Mouse (Mus musculus) C2C12 (cell line): ENCODE measurements around the gene Tcf12.

Experiments
- CTCF ChIP-seq: IDR thresholded peaks from one replicate; pipeline ENCODE4 v1.5.1; 2011; ENCODE audit not compliant: control insufficient read depth, insufficient read depth, insufficient read length
- MAX ChIP-seq: IDR thresholded peaks from one replicate; pipeline ENCODE4 v1.6.1; 2011; ENCODE audit warnings: mild to moderate bottlenecking, control low read depth
- USF1 ChIP-seq: IDR thresholded peaks from one replicate; pipeline ENCODE4 v1.6.1; 2011; ENCODE audit warnings: low read depth, mild to moderate bottlenecking, control low read depth, moderate library complexity

GRCm38 (mm10) chr9:72084131-72084530 is 27.5 kb downstream of the Tcf12 start:
- TF ChIP-seq CTCF, result no peak
- TF ChIP-seq USF1, result no peak
- no peak for TF ChIP-seq MAX
